Mouse (Mus musculus): Measurements from ENCODE around the gene H2afj. TPM values are rescaled to one million over a fixed set of nuclear protein-coding genes. Genes with fewer than 3 reads are reported as not detected.

The H2afj gene
- polyA plus RNA-seq, 1 experiment: 262 TPM

- Histone ChIP-seq H3K4me1 (ENCODE audit: control insufficient read depth, insufficient read depth, low read length) (peaks cover 5% of the 10 kb centered on the region; the same call in 1 of the 2 replicates), H3K27ac (ENCODE audit: insufficient read depth, low read depth, low read length) (no peak overlapping the region), H3K36me3 (ENCODE audit: control insufficient read depth, insufficient read depth, low read length) (no peaks in the 10 kb centered on the region), H3K27me3 (replicated peaks; ENCODE audit: control insufficient read depth, insufficient read depth, low read length) (no peaks in the 10 kb centered on the region), H3K4me3 (ENCODE audit: insufficient read depth, low read depth, low read length) (no peak overlapping the region)
- no peak for DNase-seq
- WGBS: 90% methylated on average over 8 of the region's 8 CpGs
- no peak for TF ChIP-seq POLR2A (IDR thresholded peaks at IDR 0.05; ENCODE audit: low read depth, low read length)
- no peak for TF ChIP-seq CTCF (conservative IDR thresholded peaks at IDR 0.05; ENCODE audit: insufficient read depth, insufficient read length, low read depth, low read length)
Observed at GRCm38 (mm10) chr6:136800710-136801109, 7.3 kb upstream of the H2afj start.

- Histone ChIP-seq H3K27me3 (replicated peaks; ENCODE audit: control insufficient read depth, insufficient read depth, low read length) (no peaks in the 10 kb centered on the region), H3K27ac (ENCODE audit: insufficient read depth, low read depth, low read length) (no peak overlapping the region), H3K36me3 (ENCODE audit: control insufficient read depth, insufficient read depth, low read length) (no peaks in the 10 kb centered on the region), H3K4me1 (ENCODE audit: control insufficient read depth, insufficient read depth, low read length) (peaks cover 5% of the 10 kb centered on the region; the same call in 1 of the 2 replicates), H3K4me3 (ENCODE audit: insufficient read depth, low read depth, low read length) (no peak overlapping the region)
- TF ChIP-seq POLR2A (IDR thresholded peaks at IDR 0.05; ENCODE audit: low read depth, low read length) (no peak), CTCF (conservative IDR thresholded peaks at IDR 0.05; ENCODE audit: insufficient read depth, insufficient read length, low read depth, low read length) (no peak)
- no peak for DNase-seq
- WGBS: 85% methylated on average over 6 of the region's 6 CpGs
Observed at GRCm38 (mm10) chr6:136801274-136801673, 6.8 kb upstream of the H2afj start.

GRCm38 (mm10) chr6:136803093-136803738, 4.8 kb upstream of the H2afj start:
- no peak for DNase-seq
- Histone ChIP-seq H3K36me3 (ENCODE audit: control insufficient read depth, insufficient read depth, low read length) (no peaks in the 10 kb centered on the region), H3K27ac (ENCODE audit: insufficient read depth, low read depth, low read length) (peak overlapping the region; percentile 99), H3K27me3 (replicated peaks; ENCODE audit: control insufficient read depth, insufficient read depth, low read length) (no peaks in the 10 kb centered on the region), H3K4me3 (ENCODE audit: insufficient read depth, low read depth, low read length) (peak overlapping the region; percentile 69), H3K4me1 (ENCODE audit: control insufficient read depth, insufficient read depth, low read length) (peaks cover 5% of the 10 kb centered on the region; the same call in 1 of the 2 replicates)
- no peak for TF ChIP-seq CTCF (conservative IDR thresholded peaks at IDR 0.05; ENCODE audit: insufficient read depth, insufficient read length, low read depth, low read length)
- TF ChIP-seq POLR2A (IDR thresholded peaks at IDR 0.05; ENCODE audit: low read depth, low read length): no peak
- WGBS: 17% methylated on average over 12 of the region's 12 CpGs

GRCm38 (mm10) chr6:136803739-136804633, 4.1 kb upstream of the H2afj start, which contains the start of gene Hist4h4:
Gene Hist4h4, minus strand, starts transcription at chr6:136804415.
- peak; percentile 97 for DNase-seq
- H3K4me1 ChIP-seq (ENCODE audit: control insufficient read depth, insufficient read depth, low read length): peaks cover 5% of the 10 kb centered on the region; the same call in 1 of the 2 replicates
- peak; percentile 93 for TF ChIP-seq POLR2A (IDR thresholded peaks at IDR 0.05; ENCODE audit: low read depth, low read length)
- TF ChIP-seq CTCF (conservative IDR thresholded peaks at IDR 0.05; ENCODE audit: insufficient read depth, insufficient read length, low read depth, low read length): no peak
- peak within 1 kb of the TSS; percentile 99 for H3K27ac ChIP-seq (ENCODE audit: insufficient read depth, low read depth, low read length)
- H3K27me3 ChIP-seq (replicated peaks; ENCODE audit: control insufficient read depth, insufficient read depth, low read length): no peaks in the 10 kb centered on the region
- no peaks in the 10 kb centered on the region for H3K36me3 ChIP-seq (ENCODE audit: control insufficient read depth, insufficient read depth, low read length)
- under 1% methylated on average over 50 of the region's 50 CpGs for WGBS
- peak within 1 kb of the TSS; percentile 69 for H3K4me3 ChIP-seq (ENCODE audit: insufficient read depth, low read depth, low read length)

GRCm38 (mm10) chr6:136804705-136805408, 3.2 kb upstream of the H2afj start:
- peaks cover 10% of the 10 kb centered on the region; the same call in 1 of the 2 replicates for H3K4me1 ChIP-seq (ENCODE audit: control insufficient read depth, insufficient read depth, low read length)
- 23% methylated on average over 9 of the region's 9 CpGs for WGBS
- TF ChIP-seq POLR2A (IDR thresholded peaks at IDR 0.05; ENCODE audit: low read depth, low read length) (no peak), CTCF (conservative IDR thresholded peaks at IDR 0.05; ENCODE audit: insufficient read depth, insufficient read length, low read depth, low read length) (no peak)
- H3K27me3 ChIP-seq (replicated peaks; ENCODE audit: control insufficient read depth, insufficient read depth, low read length): no peaks in the 10 kb centered on the region
- no peak overlapping the region for H3K4me3 ChIP-seq (ENCODE audit: insufficient read depth, low read depth, low read length)
- no peaks in the 10 kb centered on the region for H3K36me3 ChIP-seq (ENCODE audit: control insufficient read depth, insufficient read depth, low read length)
- no peak for DNase-seq
- H3K27ac ChIP-seq (ENCODE audit: insufficient read depth, low read depth, low read length): peak overlapping the region; percentile 0; the same call in 1 of the 2 replicates

- Histone ChIP-seq H3K27ac (ENCODE audit: insufficient read depth, low read depth, low read length) (no peak overlapping the region), H3K4me1 (ENCODE audit: control insufficient read depth, insufficient read depth, low read length) (peaks cover 13% of the 10 kb centered on the region; the same call in 1 of the 2 replicates), H3K4me3 (ENCODE audit: insufficient read depth, low read depth, low read length) (no peak overlapping the region), H3K36me3 (ENCODE audit: control insufficient read depth, insufficient read depth, low read length) (no peaks in the 10 kb centered on the region), H3K27me3 (replicated peaks; ENCODE audit: control insufficient read depth, insufficient read depth, low read length) (no peaks in the 10 kb centered on the region)
- 85% methylated on average over 1 of the region's 1 CpGs for WGBS
- no peak for TF ChIP-seq POLR2A (IDR thresholded peaks at IDR 0.05; ENCODE audit: low read depth, low read length)
- TF ChIP-seq CTCF (conservative IDR thresholded peaks at IDR 0.05; ENCODE audit: insufficient read depth, insufficient read length, low read depth, low read length): no peak
- DNase-seq: no peak
Observed at GRCm38 (mm10) chr6:136805409-136805775, 2.7 kb upstream of the H2afj start.
